Mouse (Mus musculus): ENCODE results near the gene Gnb1.

DNA sequence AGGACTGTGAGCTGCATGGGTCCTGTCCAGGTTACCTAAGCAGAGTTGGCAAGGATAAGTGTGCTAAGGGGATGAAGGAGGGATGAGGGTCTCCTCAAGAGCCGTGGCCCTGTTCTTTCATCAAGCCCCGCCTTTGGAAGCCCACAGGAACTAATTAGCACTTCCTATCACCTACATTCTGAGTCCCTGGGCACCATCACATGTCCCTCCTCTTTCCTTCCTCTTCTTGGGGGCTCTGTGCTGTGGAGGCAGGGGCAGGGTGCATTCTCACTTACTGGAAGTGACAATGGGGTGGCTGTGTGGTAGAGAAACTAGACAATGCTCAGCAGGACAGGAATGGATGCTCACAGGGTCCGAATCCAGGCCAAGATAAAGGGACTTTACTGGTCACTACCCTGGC lies 3.4 kb upstream of the Gnb1 start:
- no peak for TF ChIP-seq CTCF (IDR thresholded peaks at IDR 0.05; ENCODE audit: low read depth, low read length)
- TF ChIP-seq EP300 (IDR thresholded peaks at IDR 0.05; ENCODE audit: insufficient read depth, low read depth, low read length), result no peak
- TF ChIP-seq POLR2A (IDR thresholded peaks at IDR 0.05; ENCODE audit: insufficient read depth, low read length), result no peak
